Mouse (Mus musculus): ENCODE data around the gene Tmem116.
"Not testable (repeated sequence)": the region's sequence is repeated elsewhere in the genome, so short reads cannot be mapped to it uniquely, and the experiment has no call there.

Tmem116 gene

GRCm38 (mm10) chr5:121462967-121463366 is 11.3 kb downstream of the Tmem116 start:
- DNase-seq, result no peak

- DNase-seq, result no peak
Observed at GRCm38 (mm10) chr5:121463601-121464250, 12.0 kb downstream of the Tmem116 start.

- no peak for DNase-seq
Observed at GRCm38 (mm10) chr5:121469566-121469965, 17.9 kb downstream of the Tmem116 start.

GRCm38 (mm10) chr5:121472411-121472810 is 20.7 kb downstream of the Tmem116 start:
- DNase-seq, result no peak

- DNase-seq, result no peak
Observed at GRCm38 (mm10) chr5:121474610-121475009, 22.9 kb downstream of the Tmem116 start.

- DNase-seq, result no peak
Observed at GRCm38 (mm10) chr5:121476040-121476439, 24.3 kb downstream of the Tmem116 start.

- DNase-seq, result peak in 1 of 2 experiments; percentile 45
Observed at GRCm38 (mm10) chr5:121477680-121478079, 26.0 kb downstream of the Tmem116 start.

GRCm38 (mm10) chr5:121484801-121485200 is 33.1 kb downstream of the Tmem116 start:
- no peak for DNase-seq

GRCm38 (mm10) chr5:121493305-121493704 is 41.6 kb downstream of the Tmem116 start:
- DNase-seq, result no peak

- DNase-seq, result no peak
Observed at GRCm38 (mm10) chr5:121500719-121501118, 49.0 kb downstream of the Tmem116 start.

- not testable (repeated sequence) for DNase-seq
Observed at GRCm38 (mm10) chr5:121501424-121501996, 49.8 kb downstream of the Tmem116 start.

GRCm38 (mm10) chr5:121503231-121503630 is 51.5 kb downstream of the Tmem116 start, which contains the start of gene Adam1b:
Gene Adam1b (minus strand): TSS chr5:121503435.
- DNase-seq, result no peak

- no peak for DNase-seq
Observed at GRCm38 (mm10) chr5:121506846-121507245, 55.2 kb downstream of the Tmem116 start.

GRCm38 (mm10) chr5:121510009-121510408 is 58.3 kb downstream of the Tmem116 start:
- no peak for DNase-seq

GRCm38 (mm10) chr5:121518983-121519382 is 67.3 kb downstream of the Tmem116 start:
- DNase-seq, result no peak

- DNase-seq, result not testable (repeated sequence)
Observed at GRCm38 (mm10) chr5:121519758-121520157, 68.1 kb downstream of the Tmem116 start.

GRCm38 (mm10) chr5:121525774-121526450 is 74.2 kb downstream of the Tmem116 start:
- DNase-seq, result no peak

GRCm38 (mm10) chr5:121526526-121526925 is 74.8 kb downstream of the Tmem116 start:
- DNase-seq, result no peak

GRCm38 (mm10) chr5:121526961-121527360 is 75.3 kb downstream of the Tmem116 start:
- no peak for DNase-seq

- peak; percentile 13 to 14 for DNase-seq
Observed at GRCm38 (mm10) chr5:121534521-121534920, 82.8 kb downstream of the Tmem116 start.

- DNase-seq, result no peak
Observed at GRCm38 (mm10) chr5:121535116-121535515, 83.4 kb downstream of the Tmem116 start.

- DNase-seq, result no peak
Observed at GRCm38 (mm10) chr5:121536921-121537555, 85.3 kb downstream of the Tmem116 start.

GRCm38 (mm10) chr5:121537588-121537987 is 85.9 kb downstream of the Tmem116 start:
- no peak for DNase-seq

Measured in cerebellum, postnatal 36 days (tissue).